13 mouse cellular contexts compared by ENCODE assay signal in genomic region chr3:140926689-140927088, GRCm38 (mm10).
"Had no signal": no experiment of that assay in that cellular context is flagged by ENCODE, and none has a peak within 500 bp of the region (broad histone marks: within the 10 kb centered on the region; RNA-seq: fewer than 3 reads in every experiment).

No protein-coding gene starts in this region.

- H3K27me3 ChIP-seq: liver, embryonic 13.5 days had no signal

- H3K9ac ChIP-seq: liver, embryonic 13.5 days had no signal

- H3K4me2 ChIP-seq: liver, embryonic 13.5 days; midbrain, embryonic 11.5 days had no signal

- DNase-seq: kidney, postnatal 25 days; layer of hippocampus, postnatal 36 days; liver, embryonic 13.5 days; lung, adult 2 months; lung, postnatal 14 days; lung, postnatal 4 days; midbrain, embryonic 14.5 days; thymus, adult 18-20 months; thymus, postnatal 36 days had no signal

- H3K27ac ChIP-seq: kidney, postnatal 0 days; layer of hippocampus, adult 2 months; left cerebral cortex, adult 2 months; liver, embryonic 13.5 days had no signal

- H3K9me3 ChIP-seq: liver, embryonic 13.5 days had no signal

- H3K36me3 ChIP-seq: liver, embryonic 13.5 days had no signal

- H3K4me3 ChIP-seq: layer of hippocampus, adult 2 months; left cerebral cortex, adult 2 months; liver, embryonic 13.5 days had no signal

- H3K4me1 ChIP-seq: liver, embryonic 13.5 days had no signal
